ENCODE assay signal across 8 mouse cellular contexts in the genomic region with DNA sequence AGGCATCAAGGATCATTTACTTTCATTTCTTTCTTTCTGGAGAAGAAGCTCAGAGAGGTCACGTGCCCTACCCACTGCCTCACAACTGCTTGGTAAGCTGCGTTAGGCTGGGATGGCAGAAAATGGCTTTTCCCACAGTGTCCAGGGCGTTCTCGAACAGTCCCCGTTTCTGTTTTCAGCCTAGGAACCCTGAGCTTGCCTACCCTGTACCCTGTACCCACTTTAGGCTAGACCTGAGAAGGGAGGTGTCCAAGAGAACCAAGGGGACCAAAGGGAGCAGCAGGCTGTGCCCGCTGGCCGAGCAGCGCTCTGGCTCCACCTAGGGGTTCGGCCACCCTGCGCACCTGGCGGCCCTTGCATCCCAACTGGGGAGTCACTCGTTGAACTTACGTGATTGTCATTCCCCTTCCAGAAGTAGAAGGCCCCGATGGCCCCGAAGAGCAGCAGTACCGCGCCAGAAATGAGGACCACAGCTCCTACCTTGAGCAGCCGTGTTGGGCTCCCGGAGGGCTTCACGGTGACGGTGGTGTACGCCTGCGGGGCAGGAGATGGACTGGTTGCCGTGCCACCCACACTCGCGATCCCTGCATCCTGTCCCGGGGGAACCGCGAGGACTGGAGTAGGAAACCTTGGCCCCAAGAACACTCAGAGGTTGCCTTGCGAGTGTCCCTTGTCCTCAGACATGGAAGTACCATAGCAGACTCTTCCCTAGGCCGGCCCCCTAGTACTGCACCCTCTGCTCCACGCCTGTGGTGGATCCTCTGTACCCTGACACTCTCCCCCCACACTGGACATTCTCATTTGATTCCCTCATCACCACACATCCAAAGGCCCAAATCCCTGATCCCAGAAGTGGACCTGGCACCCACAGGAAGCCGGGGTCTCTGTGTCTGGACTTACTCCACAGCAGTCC. TPM values are rescaled to one million over a fixed set of nuclear protein-coding genes. Genes with fewer than 3 reads are reported as not detected.
DNase-seq lines count a peak whose midpoint lies in the region; ATAC-seq and TF ChIP-seq lines count a peak whose summit lies in the region.

No protein-coding gene starts in this region.

- no peaks in the 10 kb centered on the region for H3K4me1 ChIP-seq in cerebellum, adult 2 months (ENCODE audit: control insufficient read depth, insufficient read depth, low read length)
- H3K4me1 ChIP-seq in hindbrain, embryonic 10.5 days (replicated peaks), result peaks cover 32% of the 10 kb centered on the region

- TF ChIP-seq POLR2A in cerebellum, adult 2 months (IDR thresholded peaks at IDR 0.05; ENCODE audit: borderline replicate concordance, insufficient read depth, low read length), result no peak

- no peaks in the 10 kb centered on the region for H3K36me3 ChIP-seq in hindbrain, embryonic 10.5 days

- peak; percentile 65; the same call in 1 of the 2 replicates for TF ChIP-seq CTCF in cerebellum, adult 2 months (IDR thresholded peaks at IDR 0.05; ENCODE audit: borderline replicate concordance, insufficient read depth, low read depth, low read length)

- ATAC-seq in megakaryocyte progenitor cell, adult 5-6 weeks (replicated peaks; ENCODE audit: poor library complexity), result peak; percentile 99

- 24% methylated on average over 33 of the region's 33 CpGs for WGBS in cerebellum, adult 2 months
- WGBS in hindbrain, embryonic 10.5 days, result 18% methylated on average over 33 of the region's 33 CpGs

- no peaks in the 10 kb centered on the region for H3K9me3 ChIP-seq in hindbrain, embryonic 10.5 days

- DNase-seq in R1 (ENCODE audit: low read depth, low spot score), result peak; percentile 55
- DNase-seq in cerebellum, adult 2 months, result peak; percentile 39 to 56
- peak; percentile 46 for DNase-seq in forelimb bud, embryonic 11.5 days (ENCODE audit: low read depth, low spot score)
- peak; percentile 71 for DNase-seq in hindbrain, embryonic 10.5 days (ENCODE audit: low spot score)
- DNase-seq in layer of hippocampus, postnatal 14 days (ENCODE audit: low spot score in 2 of 2), result peak; percentile 38 to 54
- DNase-seq in right cerebral cortex, postnatal 25 days, result peak; percentile 31
- DNase-seq in urinary bladder, postnatal 36 days (ENCODE audit: low spot score in 2 of 2), result peak; percentile 67 to 71

- H3K27ac ChIP-seq in cerebellum, adult 2 months (ENCODE audit: insufficient read depth, low read length), result no peak overlapping the region
- peak overlapping the region; percentile 67 for H3K27ac ChIP-seq in hindbrain, embryonic 10.5 days

- H3K27me3 ChIP-seq in cerebellum, adult 2 months (ENCODE audit: control insufficient read depth, insufficient read depth, low read length), result no peaks in the 10 kb centered on the region
- peaks cover 17% of the 10 kb centered on the region for H3K27me3 ChIP-seq in hindbrain, embryonic 10.5 days (ENCODE audit: insufficient read depth, poor library complexity, severe bottlenecking)

- peak overlapping the region; percentile 17 for H3K4me3 ChIP-seq in cerebellum, adult 2 months (replicated peaks; ENCODE audit: insufficient read depth, low read depth, low read length)
- peak overlapping the region; percentile 43 for H3K4me3 ChIP-seq in hindbrain, embryonic 10.5 days

RNA-seq across cellular contexts. Expression of a gene that starts 0.7 kb away (rescaled TPM):
- polyA plus RNA-seq in cerebellum, adult 2 months (2012; rRNA removed), result 3.8 and 3.9 TPM in 2 replicates
- 17.3 and 20.8 TPM in 2 replicates for polyA plus RNA-seq in hindbrain, embryonic 10.5 days (2016; fragmentation: Nextera tagmentation; extraction: Ambion mirVana)
- total RNA-seq in layer of hippocampus, postnatal 14 days (2021), result 1 to 10 TPM; 1.8 to 2.6 TPM
- total RNA-seq in megakaryocyte progenitor cell, adult 5-6 weeks (2015), result 1.5 and 2.4 TPM in 2 replicates
- 0.29 and 1.5 TPM in 2 replicates for total RNA-seq in megakaryocyte progenitor cell, adult 5-6 weeks (2017)
